Mouse (Mus musculus): ENCODE results near the gene Fgfr2.

The Fgfr2 gene

GRCm38 (mm10) chr7:132767999-132768370, 355.2 kb downstream of the Fgfr2 start:
- DNase-seq: peak; percentile 59

DNA sequence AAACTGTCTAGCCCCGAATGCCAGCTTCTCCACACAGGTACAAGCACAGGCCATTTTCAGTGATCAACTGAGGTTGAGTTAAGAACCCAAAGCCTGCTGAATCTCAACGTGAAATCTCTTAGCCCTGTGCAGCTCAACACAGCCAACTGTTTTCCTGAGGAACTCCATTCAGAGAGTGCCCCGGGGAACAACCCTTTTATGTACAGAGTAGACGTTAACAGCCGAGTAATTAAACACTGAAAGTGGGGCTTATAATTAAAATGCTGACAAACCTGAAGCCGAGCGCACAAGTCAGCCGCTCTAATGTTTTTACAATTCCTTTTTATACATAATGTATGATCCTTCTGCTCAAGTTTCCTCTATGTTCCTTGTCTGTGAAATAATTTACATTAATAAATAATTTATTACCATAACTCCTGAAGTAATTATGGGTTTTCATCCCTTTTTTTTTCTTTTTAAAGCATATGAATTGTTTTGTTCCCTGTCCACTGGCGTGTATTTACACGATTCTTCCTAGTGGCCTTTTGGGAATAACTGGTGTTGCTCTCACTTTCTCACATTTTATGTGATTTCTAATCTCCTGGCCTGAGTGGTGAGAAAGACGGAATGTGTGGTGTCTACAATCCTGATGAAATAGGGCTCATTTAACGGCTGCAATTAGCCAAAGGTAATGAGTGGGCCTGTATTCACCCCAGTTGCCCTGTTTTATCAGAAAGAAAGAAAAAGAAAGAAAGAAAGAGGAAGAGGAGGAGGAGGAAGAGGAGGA, 355.7 kb downstream of the Fgfr2 start:
- no peak for DNase-seq

GRCm38 (mm10) chr7:132766235-132766871, 356.8 kb downstream of the Fgfr2 start:
- no peak for DNase-seq

GRCm38 (mm10) chr7:132765629-132766186, 357.4 kb downstream of the Fgfr2 start:
- DNase-seq: no peak

DNA sequence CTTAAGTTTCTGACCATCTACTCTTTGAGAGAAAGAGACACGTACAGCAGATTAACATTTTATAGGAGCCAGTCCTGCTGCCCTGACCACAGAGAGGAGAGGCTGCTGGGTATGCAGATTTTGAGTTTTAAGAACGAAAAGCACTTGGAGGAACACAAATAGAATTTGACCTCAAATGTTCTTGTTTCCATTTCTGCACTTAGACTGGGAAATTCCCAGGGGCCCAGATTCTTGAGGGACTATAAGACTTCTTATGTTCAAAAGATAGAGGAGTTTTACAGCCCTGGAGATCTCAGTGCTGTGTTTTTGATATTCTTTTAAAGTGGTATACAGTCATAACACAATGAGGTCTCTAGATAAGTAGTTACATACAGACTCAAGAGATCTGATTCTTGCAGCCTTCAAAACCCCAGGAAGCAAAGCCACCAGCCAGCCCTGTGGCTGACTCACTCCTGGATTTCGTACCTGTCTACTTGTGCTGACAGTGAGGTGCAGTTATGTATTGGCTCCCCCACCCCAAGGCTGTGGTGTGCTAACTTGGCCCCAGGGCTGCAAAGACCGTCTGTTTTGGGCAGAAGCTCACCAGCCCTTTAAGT, 358.2 kb downstream of the Fgfr2 start:
- no peak for DNase-seq

- peak; percentile 36 for DNase-seq
These were observed 358.8 kb downstream of the Fgfr2 start for GRCm38 (mm10) chr7:132764314-132764713.

DNA sequence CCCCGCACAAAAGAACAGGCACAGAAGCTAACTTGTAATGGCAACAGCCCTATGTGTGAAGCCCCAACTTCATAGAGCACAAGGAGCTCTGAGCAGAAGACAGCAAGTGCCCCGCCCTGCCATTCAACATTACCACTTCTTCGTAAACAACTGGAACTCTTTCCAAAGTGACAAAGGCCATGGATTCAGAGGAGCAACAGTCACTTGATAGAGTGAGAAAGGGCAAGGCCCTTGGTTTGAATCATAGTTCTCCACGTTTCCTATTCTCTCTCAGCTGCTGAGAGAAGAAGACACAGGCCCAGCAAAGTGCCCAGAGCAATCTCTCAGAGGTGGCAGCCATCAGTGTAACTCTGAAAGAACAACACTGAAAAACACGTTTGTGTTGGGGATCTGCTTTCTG, 359.2 kb downstream of the Fgfr2 start:
- DNase-seq: no peak

- DNase-seq: peak; percentile 82
These were observed 359.8 kb downstream of the Fgfr2 start for GRCm38 (mm10) chr7:132763351-132763750.

DNA sequence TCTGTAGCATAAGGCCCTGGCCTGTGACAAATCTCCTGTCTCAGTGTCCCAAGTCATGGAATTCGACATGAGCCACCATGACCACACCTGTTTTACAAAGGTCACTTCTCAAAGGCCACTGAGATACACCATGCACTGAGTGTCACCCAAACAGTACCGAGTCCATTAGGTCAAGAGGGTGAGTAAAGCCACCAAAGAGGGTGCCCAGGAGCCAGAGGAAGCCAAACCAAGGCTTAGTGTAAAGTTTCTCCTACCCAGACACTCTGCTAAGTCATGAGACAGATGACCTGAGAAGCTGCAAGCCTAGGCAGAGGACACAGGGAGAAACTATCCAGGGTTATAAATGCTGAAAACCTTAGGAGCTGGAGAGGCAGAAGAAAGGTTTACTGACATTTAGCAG, 361.7 kb downstream of the Fgfr2 start:
- DNase-seq: no peak

- no peak for DNase-seq
These were observed 362.5 kb downstream of the Fgfr2 start for GRCm38 (mm10) chr7:132760589-132761180.

DNA sequence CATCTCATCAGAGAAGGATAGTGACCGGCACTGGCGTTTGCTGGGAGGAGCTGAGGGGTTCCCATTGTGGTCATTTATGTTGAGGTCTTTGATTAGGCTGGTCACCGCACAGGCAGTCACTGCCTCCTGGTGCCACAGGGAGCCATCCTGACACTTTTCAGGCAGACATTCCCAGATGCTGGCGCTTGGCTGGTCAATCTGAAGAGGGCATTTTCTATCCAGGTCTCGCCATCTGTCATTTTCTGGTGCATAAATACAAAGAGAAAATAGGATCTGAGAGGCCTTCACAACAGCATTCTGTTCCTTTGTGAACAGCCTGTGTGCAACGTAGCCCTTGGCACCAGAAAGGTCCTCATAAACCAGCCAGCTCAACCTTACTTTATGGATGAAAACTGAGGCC, 363.2 kb downstream of the Fgfr2 start:
- DNase-seq: no peak

- DNase-seq: no peak
These were observed 363.7 kb downstream of the Fgfr2 start for GRCm38 (mm10) chr7:132759405-132759891.

GRCm38 (mm10) chr7:132758875-132759274, 364.3 kb downstream of the Fgfr2 start:
- DNase-seq: no peak

DNA sequence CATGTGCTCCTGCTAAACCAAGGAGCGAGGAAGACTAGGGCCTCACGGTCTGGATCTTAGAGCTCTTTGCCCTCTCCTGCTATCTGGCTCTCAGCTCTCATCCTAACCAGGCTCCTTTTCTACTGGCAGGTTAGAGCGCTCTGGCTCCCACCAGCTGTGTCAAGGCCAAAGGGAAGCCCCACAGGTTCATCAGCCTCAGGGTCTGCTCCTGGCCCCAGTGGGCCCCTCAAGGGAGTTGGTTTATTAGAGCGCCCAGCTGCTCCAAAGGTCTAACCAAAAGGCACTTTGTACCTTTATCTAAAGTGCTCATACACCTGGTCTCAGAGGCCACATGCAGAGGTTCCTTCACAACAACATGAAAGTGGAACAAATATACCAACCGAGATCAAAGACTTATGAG, 366.8 kb downstream of the Fgfr2 start:
- DNase-seq: no peak

GRCm38 (mm10) chr7:132754389-132754750, 368.8 kb downstream of the Fgfr2 start:
- DNase-seq: no peak

GRCm38 (mm10) chr7:132753518-132754388, 369.4 kb downstream of the Fgfr2 start:
- DNase-seq: no peak

DNA sequence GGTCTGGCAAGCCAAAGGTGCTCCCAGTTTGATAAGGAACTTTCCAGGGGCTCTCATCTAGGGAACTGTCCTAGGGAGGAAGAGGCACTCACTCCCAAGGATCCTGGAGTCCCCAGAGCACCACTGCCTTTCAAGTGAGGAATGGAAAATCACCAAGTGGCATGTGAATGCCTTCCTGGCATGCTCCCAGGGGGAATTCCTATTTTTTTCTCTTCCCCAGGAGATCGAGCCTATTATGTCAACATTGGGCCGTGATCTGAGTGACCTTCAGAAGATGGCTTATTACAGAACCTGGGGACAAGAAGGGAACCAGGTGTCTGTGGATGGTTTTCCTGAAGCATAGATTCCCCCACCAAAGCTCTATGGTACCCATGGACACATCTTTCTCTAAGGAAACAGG, 371.4 kb downstream of the Fgfr2 start:
- no peak for DNase-seq

DNA sequence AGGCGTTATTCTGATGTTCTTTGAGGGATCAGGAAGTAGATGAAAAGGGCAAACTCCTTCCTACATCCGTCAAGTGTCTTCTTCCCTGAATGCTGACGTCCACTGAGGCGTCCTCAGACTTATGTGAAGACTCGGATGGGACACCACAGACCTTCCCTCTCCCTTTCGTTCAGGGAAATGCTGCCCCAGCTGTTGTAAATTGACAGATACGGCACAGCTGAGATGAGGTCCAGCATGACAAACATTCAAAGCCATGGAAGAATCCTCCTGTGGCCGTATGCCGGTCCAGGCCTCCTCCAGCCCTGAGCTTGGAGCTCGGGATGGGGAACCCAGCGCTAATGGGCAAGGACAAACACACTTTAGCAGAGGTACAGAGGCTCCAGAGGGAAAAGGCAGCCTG, 373.6 kb downstream of the Fgfr2 start:
- DNase-seq: no peak

DNA sequence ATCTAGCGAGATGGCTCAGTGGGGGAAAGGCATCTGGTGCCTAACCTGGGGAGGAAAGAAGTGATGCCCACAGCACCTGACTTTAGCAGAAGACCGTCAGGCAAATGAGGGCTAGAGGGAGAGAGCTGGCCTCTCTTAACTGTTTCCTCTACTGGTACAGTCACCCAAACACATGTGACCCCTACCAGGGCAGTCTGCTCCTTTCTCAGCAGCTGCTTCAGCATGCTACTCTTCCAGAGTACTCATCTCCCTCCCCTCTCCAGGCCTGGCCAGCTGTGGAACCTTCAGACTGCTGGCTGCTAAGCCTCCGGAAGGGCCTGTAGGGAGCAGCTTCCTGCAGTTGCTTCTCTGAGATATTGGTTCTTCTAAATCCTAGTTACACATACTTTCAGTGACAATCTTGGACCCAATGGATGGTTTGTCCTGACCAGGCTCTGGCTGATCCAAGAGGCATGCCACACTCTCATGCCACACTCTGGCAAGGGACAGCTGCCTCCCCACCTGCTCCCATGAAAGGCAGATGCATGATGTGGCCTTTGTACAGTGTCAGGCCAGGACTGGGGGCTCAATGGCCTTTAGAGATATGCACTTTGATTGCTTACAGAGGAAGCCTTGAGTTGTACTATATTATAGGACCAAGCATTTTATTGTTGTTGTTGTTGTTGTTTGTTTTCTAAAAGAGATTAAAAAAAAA, 374.9 kb downstream of the Fgfr2 start:
- no peak for DNase-seq

- DNase-seq: no peak
These were observed 376.1 kb downstream of the Fgfr2 start for GRCm38 (mm10) chr7:132747096-132747495.

DNA sequence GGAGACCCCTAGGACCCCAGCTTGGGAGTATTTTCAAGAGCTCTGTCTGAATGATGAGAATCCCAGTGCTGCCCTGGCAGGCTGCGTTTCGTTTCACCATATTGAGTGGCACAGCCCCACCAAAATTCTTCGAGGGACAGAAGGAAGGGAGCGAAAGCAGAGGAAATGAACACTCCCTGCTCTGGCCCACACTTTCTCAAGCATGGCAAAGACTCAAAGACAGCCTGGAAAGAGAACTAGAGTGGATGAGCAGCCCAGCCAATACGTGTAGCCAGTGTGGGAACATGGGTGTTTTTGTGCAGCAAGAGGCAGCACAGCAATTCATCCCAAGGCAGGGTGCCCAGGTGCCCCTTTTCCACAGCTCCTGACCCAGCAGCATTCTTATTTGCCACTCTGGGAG, 380.2 kb downstream of the Fgfr2 start:
- DNase-seq: no peak

DNA sequence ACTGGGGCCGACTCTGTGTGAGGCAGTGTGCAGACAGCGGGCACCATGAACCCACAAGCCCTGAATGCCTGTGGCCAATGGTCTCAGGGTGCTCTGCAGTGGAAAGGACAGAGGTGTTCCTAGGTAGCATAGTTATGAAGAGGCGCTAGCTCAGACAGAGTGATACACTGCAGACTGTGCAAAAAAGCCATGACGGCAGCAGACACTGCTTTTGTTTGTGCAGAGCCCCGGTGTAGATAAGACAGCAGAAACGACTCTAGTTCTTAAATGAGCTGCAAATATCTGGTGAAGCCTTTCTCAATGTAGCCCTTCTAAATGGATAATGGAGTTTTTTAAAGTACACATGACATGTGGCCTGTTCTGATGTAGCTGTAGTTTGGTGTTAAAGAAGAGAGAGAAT, 383.3 kb downstream of the Fgfr2 start:
- DNase-seq: no peak

Data from right cerebral cortex, adult 18-20 months (tissue).